Mouse (Mus musculus) kidney, embryonic 14.5 days (tissue): ENCODE results near the gene Asb17. TPM values are rescaled to one million over a fixed set of nuclear protein-coding genes. Genes with fewer than 3 reads are reported as not detected.

Experiments
- ATAC-seq: fragments of 200-750 bp; cut with Nextera tagmentation; 2 replicates; pipeline ENCODE4 v1.8.0; 2017; ENCODE audit warnings: moderate number of reproducible peaks, mild to moderate bottlenecking, moderate TSS enrichment, moderate library complexity; ENCODE audit not compliant: low FRiP score, low TSS enrichment
- H3K27ac ChIP-seq: fragments of 300-500 bp; sonication (generic); 2 replicates; pipeline ENCODE4 v1.5.1; 2014; ENCODE audit warnings: low read depth, mild to moderate bottlenecking, low read length, moderate library complexity, mixed read lengths
- H3K27me3 ChIP-seq: fragments of 300-500 bp; sonication (generic); 2 replicates; pipeline ENCODE4 v1.6.1; 2014; ENCODE audit warnings: mild to moderate bottlenecking, low read length; ENCODE audit not compliant: control insufficient read depth, insufficient read depth
- H3K36me3 ChIP-seq: fragments of 300-500 bp; sonication (generic); 2 replicates; pipeline ENCODE4 v1.6.1; 2014; ENCODE audit warnings: low read length, mixed read lengths; ENCODE audit not compliant: control insufficient read depth, insufficient read depth
- H3K4me1 ChIP-seq: fragments of 300-500 bp; sonication (generic); 2 replicates; pipeline ENCODE4 v1.6.1; 2014; ENCODE audit warnings: low read length, mixed read lengths; ENCODE audit not compliant: control insufficient read depth, insufficient read depth
- H3K4me2 ChIP-seq: fragments of 300-500 bp; sonication (generic); replicated peaks from 2 replicates; pipeline ENCODE4 v1.6.1; 2014; ENCODE audit warnings: low read depth, mild to moderate bottlenecking, low read length
- H3K4me3 ChIP-seq: fragments of 300-500 bp; sonication (generic); 2 replicates; pipeline ENCODE4 v1.5.1; 2014; ENCODE audit warnings: mild to moderate bottlenecking, low read length
- H3K9ac ChIP-seq: fragments of 300-500 bp; sonication (generic); 2 replicates; pipeline ENCODE4 v1.6.1; 2014; ENCODE audit warnings: low read depth, mild to moderate bottlenecking, low read length, moderate library complexity
- H3K9me3 ChIP-seq: fragments of 300-500 bp; sonication (generic); 2 replicates; pipeline ENCODE4 v1.6.1; 2016; ENCODE audit warnings: low read length; ENCODE audit not compliant: control insufficient read depth
- WGBS: fragments of 180-500 bp; shearing (Covaris S2); extraction: QIAGEN DNeasy Blood & Tissue Kit; methylation state at CpG from one replicate; pipeline ENCODE4 v1.1.7; 2014; 5-methylcytosine and 5-hydroxymethylcytosine counted together
- polyA plus RNA-seq: library from polyadenylated mRNA; unstranded; fragments of >200 nt; fragmentation: Nextera tagmentation; extraction: Ambion mirVana; gene quantifications from 2 replicates; pipeline ENCODE4 v1.2.1, GENCODE M21; 2014

The Asb17 gene
- polyA plus RNA-seq, 1 experiment from 2014 or later: not detected

- Histone ChIP-seq H3K36me3 (no peaks in the 10 kb centered on the region), H3K4me2 (no peak overlapping the region), H3K4me3 (no peak overlapping the region), H3K27ac (no peak overlapping the region), H3K27me3 (no peaks in the 10 kb centered on the region), H3K9me3 (no peaks in the 10 kb centered on the region), H3K4me1 (no peaks in the 10 kb centered on the region), H3K9ac (no peak overlapping the region)
- 0 out of 2 replicates have a peak, but pooled peaks have one; percentile 49 for ATAC-seq
- WGBS: 84% methylated on average over 4 of the region's 4 CpGs
Measured at GRCm38 (mm10) chr3:153864636-153865429, 20.8 kb downstream of the Asb17 start.

DNA sequence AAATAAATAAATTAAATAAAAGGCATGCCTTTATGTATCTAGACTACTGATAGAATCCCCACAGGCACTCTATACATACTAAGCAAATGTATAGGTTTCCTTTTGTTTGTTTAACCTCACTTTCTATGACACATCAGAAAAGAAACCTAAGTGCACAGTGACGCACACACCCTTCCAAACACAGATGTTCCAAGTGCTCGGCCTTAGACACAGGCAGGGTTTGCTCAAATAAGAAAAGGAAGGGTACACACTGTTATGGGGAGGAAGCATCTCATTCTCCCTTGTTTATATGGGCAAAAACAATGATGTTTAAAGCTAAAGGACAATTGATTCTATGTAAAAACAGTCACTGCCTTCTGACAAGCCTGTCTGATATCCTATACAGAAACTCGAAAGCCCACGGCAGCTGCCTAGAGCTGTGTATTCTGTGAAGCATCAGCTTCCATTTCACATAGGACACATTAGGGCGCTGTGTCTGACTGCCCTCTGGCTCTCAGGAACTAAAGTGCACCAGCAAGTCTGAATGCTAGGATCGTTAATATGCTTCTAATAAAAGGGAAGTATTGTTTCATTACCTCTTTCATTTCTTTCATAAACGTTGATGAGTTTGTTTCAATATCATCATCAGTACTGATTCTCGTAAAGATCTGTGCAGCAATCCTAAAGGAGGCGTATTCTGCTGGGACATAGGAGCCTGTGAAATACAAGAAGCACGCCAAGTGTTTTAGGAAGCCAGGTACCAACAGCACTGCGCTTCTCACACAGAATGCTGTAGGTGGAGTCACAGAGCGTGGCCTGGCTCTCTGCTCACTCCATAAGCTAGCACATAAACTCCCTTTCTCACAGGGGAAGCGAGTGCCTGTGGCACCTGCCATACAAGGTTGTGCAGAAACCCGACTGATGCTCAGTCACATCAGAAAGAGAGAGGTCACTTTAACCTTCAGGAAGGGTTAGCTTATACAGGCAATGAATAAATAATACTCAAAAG is 23.4 kb downstream of the Asb17 start:
- Histone ChIP-seq H3K9me3 (no peaks in the 10 kb centered on the region), H3K36me3 (no peaks in the 10 kb centered on the region), H3K4me1 (no peaks in the 10 kb centered on the region), H3K9ac (no peak overlapping the region), H3K4me3 (no peak overlapping the region), H3K4me2 (no peak overlapping the region), H3K27me3 (no peaks in the 10 kb centered on the region), H3K27ac (no peak overlapping the region)
- 74% methylated on average over 14 of the region's 14 CpGs for WGBS
- no peak for ATAC-seq

DNA sequence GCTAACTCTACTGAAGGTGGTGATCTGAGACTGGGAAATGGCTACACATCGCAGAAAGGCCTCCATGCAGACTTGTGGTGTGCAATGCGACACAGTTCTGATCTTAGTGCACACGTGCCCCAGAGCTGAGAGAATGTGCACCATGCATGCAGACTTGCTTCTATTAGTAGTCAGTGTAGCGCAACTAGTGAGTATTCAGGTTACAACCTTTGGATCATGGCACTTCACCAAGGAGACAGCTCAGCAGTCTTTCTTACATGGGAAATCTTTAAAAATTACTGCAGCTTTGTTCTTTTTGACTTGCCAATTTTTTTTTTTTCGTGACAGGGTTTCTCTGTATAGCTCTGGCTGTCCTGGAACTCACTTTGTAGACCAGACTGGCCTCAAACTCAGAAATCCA is 27.4 kb downstream of the Asb17 start:
- 73% methylated on average over 5 of the region's 5 CpGs for WGBS
- Histone ChIP-seq H3K9me3 (no peaks in the 10 kb centered on the region), H3K27ac (no peak overlapping the region), H3K4me1 (no peaks in the 10 kb centered on the region), H3K4me3 (no peak overlapping the region), H3K4me2 (no peak overlapping the region), H3K9ac (no peak overlapping the region), H3K36me3 (no peaks in the 10 kb centered on the region), H3K27me3 (no peaks in the 10 kb centered on the region)
- no peak for ATAC-seq

DNA sequence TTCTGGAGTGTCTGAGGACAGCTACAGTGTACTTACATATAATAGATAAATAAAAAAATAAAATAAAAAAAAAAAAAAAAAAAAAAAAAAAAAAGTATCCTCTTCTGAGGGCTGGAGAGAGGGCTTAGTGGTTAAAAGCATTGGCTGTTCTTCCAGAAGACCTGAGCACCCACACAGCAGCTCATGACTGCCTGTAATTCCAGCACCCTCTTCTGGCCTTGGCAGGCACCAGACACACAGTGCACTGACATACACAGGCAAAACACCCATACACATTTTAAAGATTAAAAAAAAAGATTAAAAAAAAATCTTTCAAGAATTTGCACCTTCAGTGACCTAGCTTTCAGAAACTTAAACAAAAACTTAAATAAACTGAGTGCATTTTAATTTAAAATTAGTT is 42.3 kb downstream of the Asb17 start:
- H3K9me3 ChIP-seq: no peaks in the 10 kb centered on the region
- no peak overlapping the region for H3K27ac ChIP-seq
- H3K27me3 ChIP-seq: no peaks in the 10 kb centered on the region
- no peaks in the 10 kb centered on the region for H3K36me3 ChIP-seq
- H3K4me3 ChIP-seq: no peak overlapping the region
- ATAC-seq: no peak
- no peak overlapping the region for H3K4me2 ChIP-seq
- H3K4me1 ChIP-seq: 0 out of 2 replicates have a peak, but pooled peaks cover 4% of the 10 kb centered on the region
- no peak overlapping the region for H3K9ac ChIP-seq

DNA sequence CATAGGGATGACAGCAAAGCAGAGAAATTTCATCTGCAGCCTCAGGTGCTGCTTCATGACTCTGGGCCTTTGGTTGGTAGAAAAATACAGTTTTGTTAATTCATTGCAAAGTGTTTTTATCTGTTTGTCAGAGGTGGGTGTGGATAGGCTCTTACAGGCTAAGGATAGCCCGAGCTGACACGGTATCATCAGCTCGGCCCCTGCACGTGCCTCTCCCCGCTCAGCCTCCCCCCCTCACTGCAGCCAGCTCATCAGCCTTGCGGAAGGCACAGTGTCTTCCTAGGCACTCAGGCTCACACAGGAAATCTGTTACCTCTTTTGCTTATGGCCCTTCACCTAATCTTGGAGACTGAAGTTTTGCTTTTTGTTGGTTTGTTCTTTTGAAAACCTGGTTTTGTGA is 44.1 kb downstream of the Asb17 start:
- H3K27me3 ChIP-seq: no peaks in the 10 kb centered on the region
- 77% methylated on average over 6 of the region's 6 CpGs for WGBS
- 0 out of 2 replicates have a peak, but pooled peaks cover 4% of the 10 kb centered on the region for H3K4me1 ChIP-seq
- H3K27ac ChIP-seq: no peak overlapping the region
- H3K4me3 ChIP-seq: no peak overlapping the region
- no peak overlapping the region for H3K9ac ChIP-seq
- ATAC-seq: no peak
- H3K9me3 ChIP-seq: no peaks in the 10 kb centered on the region
- H3K36me3 ChIP-seq: no peaks in the 10 kb centered on the region
- no peak overlapping the region for H3K4me2 ChIP-seq

DNA sequence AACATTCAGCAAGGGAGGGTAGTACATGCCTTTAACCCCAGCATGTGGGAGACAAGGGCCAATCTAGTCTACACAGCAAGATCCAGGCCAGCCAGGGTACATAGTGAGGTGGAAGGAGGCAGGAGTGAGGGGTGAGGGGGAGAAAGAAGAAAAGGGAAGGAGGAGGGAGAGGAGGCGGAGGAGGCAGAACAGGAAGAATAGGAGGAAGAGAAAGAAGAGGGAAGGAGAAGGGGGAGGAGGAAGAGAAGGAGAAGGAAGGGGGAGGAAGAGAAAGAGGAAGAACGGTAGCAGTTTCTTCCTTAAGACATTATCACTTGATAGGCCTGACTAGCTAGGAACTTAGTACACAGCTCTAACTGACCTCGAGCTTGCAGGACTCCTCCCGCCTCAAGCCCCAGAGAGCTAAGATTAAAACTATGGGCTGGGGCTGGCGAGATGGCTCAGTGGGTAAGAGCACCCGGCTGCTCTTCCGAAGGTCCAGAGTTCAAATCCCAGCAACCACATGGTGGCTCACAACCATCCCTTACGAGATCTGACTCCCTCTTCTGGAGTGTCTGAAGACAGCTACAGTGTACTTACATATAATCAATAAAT is 45.3 kb downstream of the Asb17 start:
- no peaks in the 10 kb centered on the region for H3K9me3 ChIP-seq
- H3K9ac ChIP-seq: no peak overlapping the region
- H3K4me2 ChIP-seq: no peak overlapping the region
- H3K27ac ChIP-seq: no peak overlapping the region
- H3K36me3 ChIP-seq: no peaks in the 10 kb centered on the region
- ATAC-seq: no peak
- H3K4me3 ChIP-seq: no peak overlapping the region
- 0 out of 2 replicates have a peak, but pooled peaks cover 4% of the 10 kb centered on the region for H3K4me1 ChIP-seq
- no peaks in the 10 kb centered on the region for H3K27me3 ChIP-seq
- 81% methylated on average over 7 of the region's 8 CpGs for WGBS

DNA sequence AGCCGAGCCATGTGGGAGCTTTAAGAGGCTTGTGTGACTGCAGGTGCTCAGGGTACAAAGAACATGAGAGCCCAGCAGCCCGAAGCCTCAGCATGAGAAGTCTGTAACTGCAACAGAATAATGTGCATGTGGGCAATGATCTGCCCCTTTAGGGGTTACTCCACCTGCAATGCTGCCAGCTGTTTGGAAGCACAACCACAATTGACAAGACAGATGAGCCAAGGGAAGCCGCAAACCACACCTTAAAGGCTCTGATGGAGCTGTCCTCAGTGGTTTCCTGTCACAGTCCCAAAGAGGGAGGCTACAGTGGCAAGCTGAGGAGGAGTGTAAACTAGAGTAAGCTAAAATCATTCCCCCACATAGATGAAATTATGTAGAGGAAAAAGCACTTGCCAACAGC is 51.4 kb downstream of the Asb17 start:
- ATAC-seq: no peak
- no peak overlapping the region for H3K4me2 ChIP-seq

GRCm38 (mm10) chr3:153897216-153897615 is 53.2 kb downstream of the Asb17 start:
- WGBS: 70% methylated on average over 6 of the region's 6 CpGs
- Histone ChIP-seq H3K9ac (no peak overlapping the region), H3K27ac (no peak overlapping the region), H3K4me2 (no peak overlapping the region), H3K36me3 (no peaks in the 10 kb centered on the region), H3K4me3 (no peak overlapping the region), H3K9me3 (no peaks in the 10 kb centered on the region), H3K27me3 (no peaks in the 10 kb centered on the region), H3K4me1 (no peaks in the 10 kb centered on the region)
- ATAC-seq: no peak

More for the DNA sequence above, 51.4 kb downstream of the Asb17 start:
- H3K9me3 ChIP-seq: no peaks in the 10 kb centered on the region
- H3K4me3 ChIP-seq: no peak overlapping the region
- WGBS: 80% methylated on average over 3 of the region's 3 CpGs
- no peaks in the 10 kb centered on the region for H3K27me3 ChIP-seq
- H3K27ac ChIP-seq: no peak overlapping the region
- no peak overlapping the region for H3K9ac ChIP-seq
- no peaks in the 10 kb centered on the region for H3K4me1 ChIP-seq
- H3K36me3 ChIP-seq: no peaks in the 10 kb centered on the region
